In the genomic region with DNA sequence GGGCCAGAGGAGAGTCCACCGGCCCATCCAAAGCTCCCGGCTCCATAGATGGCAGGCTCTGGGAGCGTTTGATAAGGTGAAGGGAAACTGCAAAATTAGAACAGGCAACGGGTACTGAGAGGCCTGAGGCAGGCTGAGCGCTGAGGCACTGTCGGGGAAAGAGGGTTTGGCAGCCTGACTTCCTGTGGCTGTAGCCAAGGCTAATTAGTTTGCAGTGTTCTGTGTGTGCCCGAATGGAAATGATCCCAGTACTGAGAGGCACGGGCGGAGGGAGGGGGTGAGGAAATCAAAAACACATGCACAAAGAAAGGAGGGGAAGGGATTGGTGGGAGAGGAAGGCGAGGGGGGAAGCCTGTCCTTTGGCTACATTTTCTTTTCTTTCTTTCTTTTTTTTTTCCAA, we compare ENCODE assay signal across 9 mouse cellular contexts.
A peak's percentile ranks its signal among the peaks of the same experiment; 100 is the strongest.
DNase-seq lines count a peak whose midpoint lies in the region; ATAC-seq lines count a peak whose summit lies in the region.
"Had no signal": no experiment of that assay in that cellular context is flagged by ENCODE, and none has a peak within 500 bp of the region (broad histone marks: within the 10 kb centered on the region; RNA-seq: fewer than 3 reads in every experiment).

No protein-coding gene starts in this region.

- DNase-seq in layer of hippocampus, adult 11-12 months (ENCODE audit: low spot score), result peak; percentile 11
- no peak for DNase-seq in layer of hippocampus, adult 9-10 months (ENCODE audit: low spot score)
- peak; percentile 30 for DNase-seq in kidney, postnatal 14 days
- no peak for DNase-seq in liver, embryonic 11.5 days (ENCODE audit: low spot score)

- peak overlapping the region; percentile 36 for H3K4me2 ChIP-seq in embryonic facial prominence, embryonic 15.5 days (replicated peaks)
- H3K4me2 ChIP-seq in heart, embryonic 16.5 days (ENCODE audit: low read depth, low read length), result no peak overlapping the region
- no peak overlapping the region; the same call in 1 of the 2 replicates for H3K4me2 ChIP-seq in midbrain, embryonic 12.5 days (replicated peaks)
- no peak overlapping the region for H3K4me2 ChIP-seq in liver, embryonic 11.5 days

- 11% methylated on average over 10 of the region's 10 CpGs for WGBS in embryonic facial prominence, embryonic 15.5 days
- 20% methylated on average over 10 of the region's 10 CpGs for WGBS in heart, embryonic 16.5 days
- WGBS in midbrain, embryonic 12.5 days, result 23% methylated on average over 10 of the region's 10 CpGs
- WGBS in liver, embryonic 11.5 days, result 33% methylated on average over 10 of the region's 10 CpGs

- H3K4me1 ChIP-seq in embryonic facial prominence, embryonic 15.5 days, result peaks cover 8% of the 10 kb centered on the region; the same call in 1 of the 2 replicates
- H3K4me1 ChIP-seq in heart, embryonic 16.5 days (ENCODE audit: control insufficient read depth, insufficient read depth, low read length), result no peaks in the 10 kb centered on the region
- H3K4me1 ChIP-seq in midbrain, embryonic 12.5 days, result peaks cover 8% of the 10 kb centered on the region; the same call in 1 of the 2 replicates
- no peaks in the 10 kb centered on the region for H3K4me1 ChIP-seq in liver, embryonic 11.5 days (replicated peaks; ENCODE audit: control insufficient read depth, insufficient read depth, low read length)

- H3K27ac ChIP-seq in embryonic facial prominence, embryonic 15.5 days (replicated peaks), result peak overlapping the region; percentile 86
- no peak overlapping the region for H3K27ac ChIP-seq in heart, embryonic 16.5 days (ENCODE audit: low read length)
- no peak overlapping the region for H3K27ac ChIP-seq in midbrain, embryonic 12.5 days (replicated peaks)
- H3K27ac ChIP-seq in liver, embryonic 11.5 days (ENCODE audit: low read depth, low read length), result no peak overlapping the region

- no peaks in the 10 kb centered on the region for H3K9me3 ChIP-seq in embryonic facial prominence, embryonic 15.5 days (replicated peaks)
- no peaks in the 10 kb centered on the region for H3K9me3 ChIP-seq in heart, embryonic 16.5 days (replicated peaks; ENCODE audit: control insufficient read depth, low read length)
- H3K9me3 ChIP-seq in midbrain, embryonic 12.5 days, result no peaks in the 10 kb centered on the region
- no peaks in the 10 kb centered on the region for H3K9me3 ChIP-seq in liver, embryonic 11.5 days (ENCODE audit: control insufficient read depth, low read length)

- peak; percentile 95 for ATAC-seq in embryonic facial prominence, embryonic 15.5 days (ENCODE audit: insufficient number of reproducible peaks, low FRiP score, low TSS enrichment, low read depth)
- ATAC-seq in heart, embryonic 16.5 days (replicated peaks; ENCODE audit: extremely low read depth, insufficient read depth, low FRiP score), result peak; percentile 45
- 0 out of 2 replicates have a peak, but pooled peaks have one; percentile 58 for ATAC-seq in midbrain, embryonic 12.5 days (ENCODE audit: low FRiP score, low read depth)
- ATAC-seq in inflammation-experienced regulatory T-cells, adult 6 months, result no peak
- ATAC-seq in liver, embryonic 11.5 days (replicated peaks; ENCODE audit: low FRiP score), result no peak

- H3K36me3 ChIP-seq in embryonic facial prominence, embryonic 15.5 days, result no peaks in the 10 kb centered on the region
- H3K36me3 ChIP-seq in heart, embryonic 16.5 days (ENCODE audit: control insufficient read depth, insufficient read depth), result no peaks in the 10 kb centered on the region
- H3K36me3 ChIP-seq in midbrain, embryonic 12.5 days, result no peaks in the 10 kb centered on the region
- no peaks in the 10 kb centered on the region for H3K36me3 ChIP-seq in liver, embryonic 11.5 days (ENCODE audit: control insufficient read depth, insufficient read depth, low read length)
- H3K36me3 ChIP-seq: G1E had no signal

- no peak overlapping the region for H3K9ac ChIP-seq in embryonic facial prominence, embryonic 15.5 days
- H3K9ac ChIP-seq in heart, embryonic 16.5 days (ENCODE audit: low read length), result no peak overlapping the region
- no peak overlapping the region for H3K9ac ChIP-seq in midbrain, embryonic 12.5 days (replicated peaks)
- no peak overlapping the region for H3K9ac ChIP-seq in liver, embryonic 11.5 days (ENCODE audit: low read depth, low read length)

- no peaks in the 10 kb centered on the region for H3K27me3 ChIP-seq in embryonic facial prominence, embryonic 15.5 days
- no peaks in the 10 kb centered on the region for H3K27me3 ChIP-seq in heart, embryonic 16.5 days (ENCODE audit: control insufficient read depth, insufficient read depth, low read length)
- H3K27me3 ChIP-seq in midbrain, embryonic 12.5 days, result no peaks in the 10 kb centered on the region
- no peaks in the 10 kb centered on the region for H3K27me3 ChIP-seq in liver, embryonic 11.5 days (replicated peaks; ENCODE audit: control insufficient read depth, insufficient read depth, low read length)

- H3K4me3 ChIP-seq in embryonic facial prominence, embryonic 15.5 days (replicated peaks), result no peak overlapping the region
- no peak overlapping the region for H3K4me3 ChIP-seq in heart, embryonic 16.5 days (ENCODE audit: low read length)
- no peak overlapping the region for H3K4me3 ChIP-seq in midbrain, embryonic 12.5 days
- H3K4me3 ChIP-seq in liver, embryonic 11.5 days (ENCODE audit: low read depth, low read length), result no peak overlapping the region

Comparison
In these comparisons a context has a peak if more than half of its experiments do, and no peak if none do; other contexts are left out.
1. DNase-seq: peak in layer of hippocampus, adult 11-12 months (single experiment) and kidney, postnatal 14 days (single experiment); none in layer of hippocampus, adult 9-10 months (single experiment) and liver, embryonic 11.5 days (single experiment).
2. ATAC-seq: peak in embryonic facial prominence, embryonic 15.5 days (single experiment), heart, embryonic 16.5 days (single experiment) and midbrain, embryonic 12.5 days (single experiment); none in inflammation-experienced regulatory T-cells, adult 6 months (single experiment) and liver, embryonic 11.5 days (single experiment).